Mouse (Mus musculus) ES-Bruce4 (cell line): ENCODE measurements around the gene Erbb4. TPM values are rescaled to one million over a fixed set of nuclear protein-coding genes. Genes with fewer than 3 reads are reported as not detected.

ENCODE experiments used
- H3K27ac ChIP-seq: 2 replicates; pipeline ENCODE4 v1.5.1; 2012; ENCODE audit warnings: low read length, inconsistent platforms; ENCODE audit not compliant: insufficient read depth
- H3K27me3 ChIP-seq: 2 replicates; pipeline ENCODE4 v1.6.1; 2012; ENCODE audit warnings: mild to moderate bottlenecking, low read length, inconsistent platforms; ENCODE audit not compliant: control insufficient read depth, poor library complexity, insufficient read depth, severe bottlenecking
- H3K36me3 ChIP-seq: 2 replicates; pipeline ENCODE4 v1.6.1; 2012; ENCODE audit warnings: inconsistent platforms, mild to moderate bottlenecking, low read length, moderate library complexity; ENCODE audit not compliant: control insufficient read depth, poor library complexity, insufficient read depth, severe bottlenecking
- H3K4me1 ChIP-seq: one replicate; pipeline ENCODE4 v1.8.1; 2011; ENCODE audit warnings: low read length; ENCODE audit not compliant: control insufficient read depth, insufficient read depth
- H3K4me3 ChIP-seq: 2 replicates; pipeline ENCODE4 v1.5.1; 2011; ENCODE audit warnings: low read depth, mild to moderate bottlenecking, low read length
- H3K9ac ChIP-seq: 2 replicates; pipeline ENCODE4 v1.6.1; 2012; ENCODE audit warnings: low read depth, mild to moderate bottlenecking, inconsistent platforms; ENCODE audit not compliant: poor library complexity, severe bottlenecking
- H3K9me3 ChIP-seq: replicated peaks from 2 replicates; pipeline ENCODE4 v1.6.1; 2012; ENCODE audit warnings: mild to moderate bottlenecking, low read length, inconsistent platforms; ENCODE audit not compliant: control insufficient read depth, poor library complexity, insufficient read depth, severe bottlenecking
- CTCF ChIP-seq: IDR thresholded peaks from one replicate; pipeline ENCODE4 v1.8.1; 2011; ENCODE audit warnings: low read depth, low read length
- EP300 ChIP-seq: IDR thresholded peaks from 2 replicates; pipeline ENCODE4 v1.6.1; 2011; ENCODE audit warnings: low read depth, low read length; ENCODE audit not compliant: insufficient read depth
- POLR2A ChIP-seq: IDR thresholded peaks from one replicate; pipeline ENCODE4 v1.8.1; 2011; ENCODE audit warnings: low read length; ENCODE audit not compliant: insufficient read depth
- polyA plus RNA-seq: library from polyadenylated mRNA; stranded (reverse); fragments of >200 nt; gene quantifications from 2 replicates; pipeline ENCODE4 v1.2.4, GENCODE M21; 2011; ENCODE audit warnings: low read depth; ENCODE audit not compliant: missing spikeins, insufficient read depth, insufficient read length

Erbb4 gene
- polyA plus RNA-seq, 1 experiment, result 0.90 TPM

GRCm38 (mm10) chr1:68839352-68839751 lies 268.5 kb downstream of the Erbb4 start:
- H3K27me3 ChIP-seq, result no peaks in the 10 kb centered on the region
- no peak overlapping the region for H3K9ac ChIP-seq
- H3K4me1 ChIP-seq, result no peaks in the 10 kb centered on the region
- no peaks in the 10 kb centered on the region for H3K9me3 ChIP-seq
- no peak overlapping the region for H3K4me3 ChIP-seq
- no peaks in the 10 kb centered on the region for H3K36me3 ChIP-seq
- H3K27ac ChIP-seq, result no peak overlapping the region
- TF ChIP-seq CTCF, result no peak

- H3K27me3 ChIP-seq, result no peaks in the 10 kb centered on the region
- H3K27ac ChIP-seq, result no peak overlapping the region
- H3K36me3 ChIP-seq, result no peaks in the 10 kb centered on the region
- H3K9ac ChIP-seq, result no peak overlapping the region
- no peak for TF ChIP-seq EP300
- no peak for TF ChIP-seq POLR2A
- no peak for TF ChIP-seq CTCF
- H3K4me3 ChIP-seq, result no peak overlapping the region
- H3K9me3 ChIP-seq, result no peaks in the 10 kb centered on the region
- no peaks in the 10 kb centered on the region for H3K4me1 ChIP-seq
Measured at GRCm38 (mm10) chr1:68834686-68835085, 273.2 kb downstream of the Erbb4 start.

- H3K9ac ChIP-seq, result no peak overlapping the region
- H3K4me1 ChIP-seq, result no peaks in the 10 kb centered on the region
- no peaks in the 10 kb centered on the region for H3K36me3 ChIP-seq
- no peak overlapping the region for H3K4me3 ChIP-seq
- no peak overlapping the region for H3K27ac ChIP-seq
- no peak for TF ChIP-seq POLR2A
- TF ChIP-seq CTCF, result no peak
- TF ChIP-seq EP300, result no peak
- no peaks in the 10 kb centered on the region for H3K9me3 ChIP-seq
- no peaks in the 10 kb centered on the region for H3K27me3 ChIP-seq
Measured at GRCm38 (mm10) chr1:68832101-68832500, 275.8 kb downstream of the Erbb4 start.

GRCm38 (mm10) chr1:68831575-68831974 lies 276.3 kb downstream of the Erbb4 start:
- no peak for TF ChIP-seq POLR2A
- TF ChIP-seq EP300, result no peak
- TF ChIP-seq CTCF, result no peak
- Histone ChIP-seq H3K4me1 (no peaks in the 10 kb centered on the region), H3K36me3 (no peaks in the 10 kb centered on the region), H3K9ac (no peak overlapping the region), H3K9me3 (no peaks in the 10 kb centered on the region), H3K27me3 (no peaks in the 10 kb centered on the region), H3K27ac (no peak overlapping the region), H3K4me3 (no peak overlapping the region)

GRCm38 (mm10) chr1:68830501-68831239 lies 277.2 kb downstream of the Erbb4 start:
- no peak overlapping the region for H3K9ac ChIP-seq
- no peak overlapping the region for H3K27ac ChIP-seq

GRCm38 (mm10) chr1:68823116-68823644 lies 284.7 kb downstream of the Erbb4 start:
- Histone ChIP-seq H3K9me3 (no peaks in the 10 kb centered on the region), H3K4me3 (no peak overlapping the region), H3K36me3 (no peaks in the 10 kb centered on the region), H3K27me3 (no peaks in the 10 kb centered on the region), H3K4me1 (no peaks in the 10 kb centered on the region), H3K9ac (no peak overlapping the region), H3K27ac (no peak overlapping the region)
- TF ChIP-seq CTCF (no peak), EP300 (no peak), POLR2A (no peak)

More at GRCm38 (mm10) chr1:68830501-68831239, 277.2 kb downstream of the Erbb4 start:
- TF ChIP-seq POLR2A (no peak), CTCF (no peak), EP300 (no peak)
- H3K36me3 ChIP-seq, result no peaks in the 10 kb centered on the region
- no peak overlapping the region for H3K4me3 ChIP-seq
- H3K4me1 ChIP-seq, result no peaks in the 10 kb centered on the region
- no peaks in the 10 kb centered on the region for H3K9me3 ChIP-seq
- H3K27me3 ChIP-seq, result no peaks in the 10 kb centered on the region
